Mouse (Mus musculus) brain, adult 2 months (tissue): ENCODE measurements at regions not wholly inside any gene's neighbourhood (a gene's known extent, or its start where the extent isn't known, plus 50 kb on each side); places are given as distances from the start of the nearest gene placed in this dataset.

Source experiments
- DNase-seq: peaks from one replicate; pipeline ENCODE4 v3.0.0; 2011; ENCODE audit warnings: low read depth, low spot score

DNA sequence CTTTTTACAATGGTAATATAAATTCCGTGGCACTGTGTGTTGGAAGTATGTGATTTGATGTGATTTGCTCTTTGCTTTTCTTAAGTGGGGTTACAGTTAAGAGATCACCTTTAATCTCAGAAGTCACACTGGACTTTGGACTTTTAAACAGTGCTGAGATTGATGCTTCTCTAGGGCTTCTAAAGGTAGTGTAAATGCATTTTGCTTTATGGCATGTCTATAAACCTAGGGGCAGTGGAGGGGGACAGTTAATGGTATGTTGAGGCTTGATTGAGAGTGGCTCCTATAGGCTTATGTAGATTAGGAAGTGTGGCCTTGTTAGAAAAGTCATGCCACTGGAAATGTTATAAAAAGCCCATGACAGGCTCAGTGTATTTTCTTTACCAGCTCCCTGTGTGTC lies 735.3 kb downstream of the Nap1l3 start:
- DNase-seq = no peak

DNA sequence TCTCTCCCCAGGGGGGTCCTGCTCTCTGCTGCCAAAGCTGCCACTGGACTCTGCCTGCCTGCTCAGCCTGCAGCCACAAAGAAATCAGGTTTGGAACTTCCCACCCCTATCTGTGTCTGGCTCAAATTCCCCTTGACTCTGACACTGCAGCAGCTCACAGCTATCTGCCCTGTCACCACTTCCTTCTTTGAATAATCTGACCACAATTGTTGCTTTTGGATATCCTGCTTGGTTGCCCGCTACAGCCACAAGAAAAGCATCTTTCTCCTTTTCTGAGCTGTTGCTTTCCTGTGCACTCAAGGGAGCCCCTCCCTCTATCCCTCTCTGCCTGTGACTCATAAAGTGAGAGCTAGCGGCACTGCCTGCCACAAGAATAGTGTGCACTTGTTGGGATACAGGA lies 742.6 kb downstream of the Nap1l3 start:
- peak; percentile 1 for DNase-seq

DNA sequence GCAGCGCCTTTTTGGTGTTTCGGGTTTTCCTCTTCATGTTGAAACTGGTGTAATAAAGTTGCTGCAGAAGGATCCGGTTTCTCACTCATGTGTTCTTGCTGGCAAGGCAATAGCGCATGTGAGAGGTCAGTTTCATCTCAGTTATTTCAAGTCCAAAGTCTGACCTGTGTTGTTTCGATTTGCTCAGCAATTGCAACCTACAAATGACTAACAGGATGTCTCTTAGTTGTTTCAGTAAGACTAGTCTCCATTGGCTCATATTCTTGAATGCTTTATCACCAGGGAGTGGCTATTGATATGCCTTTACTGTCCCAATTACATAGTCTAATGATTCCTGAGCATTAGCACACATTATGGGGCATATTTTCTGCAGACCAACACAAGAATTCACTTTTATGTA lies 751.7 kb downstream of the Nap1l3 start:
- no peak for DNase-seq

DNA sequence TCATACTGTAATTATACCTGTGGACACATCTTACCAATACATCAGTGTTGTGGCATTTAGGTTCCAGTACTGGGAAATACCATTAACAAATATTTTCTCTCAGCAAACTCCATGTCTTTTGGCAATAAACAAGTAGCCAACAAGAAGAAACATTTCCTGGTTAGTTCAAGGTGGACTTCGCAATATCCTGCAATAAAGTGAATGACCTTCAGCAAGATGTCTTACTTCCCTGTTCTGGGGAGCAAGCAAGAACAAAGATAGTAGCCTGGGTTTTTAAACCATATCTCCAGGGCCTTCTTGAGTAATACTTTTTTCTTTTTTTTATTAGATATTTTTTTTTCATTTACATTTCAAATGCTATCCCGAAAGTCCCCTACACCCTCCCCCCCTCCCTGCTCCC lies 760.0 kb downstream of the Nap1l3 start:
- DNase-seq = no peak

DNA sequence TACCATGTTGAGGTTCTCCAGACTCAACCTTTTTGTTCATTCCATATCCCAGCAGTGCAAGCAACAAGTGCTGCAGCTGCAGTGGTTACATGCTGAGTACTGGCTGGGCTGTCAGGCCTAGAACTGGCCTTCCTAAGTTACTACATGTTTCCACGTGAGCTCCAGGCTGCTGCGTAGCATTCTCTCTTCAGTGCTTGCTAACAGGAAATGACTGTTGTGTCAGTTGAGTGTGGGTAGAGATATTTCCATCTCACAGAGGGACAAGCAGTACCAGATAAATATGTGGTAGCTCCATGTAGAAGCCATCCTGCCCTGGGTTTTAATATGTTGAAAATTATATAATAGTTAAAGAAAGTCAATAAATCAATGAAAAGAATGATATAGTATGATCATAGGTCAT lies 785.1 kb downstream of the Nap1l3 start:
- no peak for DNase-seq

DNA sequence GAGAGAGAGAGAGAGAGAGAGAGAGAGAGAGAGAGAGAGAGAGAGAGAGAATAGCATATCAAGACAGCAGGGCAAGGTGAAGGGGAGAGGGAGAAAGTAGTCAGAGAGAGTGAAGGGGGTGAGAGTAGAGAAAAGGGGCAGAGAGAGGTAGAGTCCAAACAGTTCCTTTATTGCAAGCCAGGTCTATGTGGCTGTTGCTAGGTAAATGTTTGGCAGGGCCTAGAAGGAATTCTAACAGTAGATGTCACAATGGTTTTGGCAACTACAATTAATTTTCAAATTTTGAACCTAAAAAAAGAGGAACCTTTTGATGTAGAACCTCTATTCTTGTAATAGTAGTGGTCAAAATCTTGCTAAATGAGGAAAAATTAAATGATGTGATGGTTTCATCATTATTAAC lies 804.3 kb downstream of the Nap1l3 start:
- no peak for DNase-seq
